Mouse (Mus musculus): ENCODE results near the gene Olfr161. TPM values are rescaled to one million over a fixed set of nuclear protein-coding genes. Genes with fewer than 3 reads are reported as not detected.
"Not testable (repeated sequence)": the region's sequence is repeated elsewhere in the genome, so short reads cannot be mapped to it uniquely, and the experiment has no call there.

Gene Olfr161
- total RNA-seq (2014; fragmentation: Nextera tagmentation): not detected in 2 replicates
- not detected in 2 replicates for total RNA-seq (2017)

- no peak for ATAC-seq (replicated peaks; ENCODE audit: low FRiP score, low TSS enrichment, poor library complexity, severe bottlenecking)
Measured at GRCm38 (mm10) chr16:3590691-3591090, at the start of gene Olfr161. Gene Olfr161, plus strand, starts transcription at chr16:3591042.

- ATAC-seq (replicated peaks; ENCODE audit: low FRiP score, low TSS enrichment, poor library complexity, severe bottlenecking): no peak
Measured at GRCm38 (mm10) chr16:3563553-3563952, 27.3 kb upstream of the Olfr161 start.

DNA sequence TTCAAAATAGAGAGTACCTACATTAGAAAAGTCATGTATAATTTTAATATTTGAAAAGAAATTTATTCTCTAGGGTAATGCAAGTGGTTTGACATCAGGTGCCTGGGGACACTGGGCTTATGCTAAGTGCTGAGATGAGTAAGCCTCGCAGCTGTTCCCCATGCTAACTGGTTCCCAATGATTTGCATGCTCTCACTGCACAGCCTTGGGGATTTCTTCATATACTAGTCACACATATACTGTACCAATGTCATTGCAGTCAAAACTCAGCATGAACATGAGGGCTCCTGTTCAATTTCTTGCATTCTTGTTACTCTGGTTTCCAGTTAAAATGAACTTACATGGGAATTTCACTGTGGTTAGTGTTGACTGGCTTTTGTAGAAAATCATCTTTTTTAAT is 13.2 kb upstream of the Olfr161 start:
- not testable (repeated sequence) for ATAC-seq (replicated peaks; ENCODE audit: low FRiP score, low TSS enrichment, poor library complexity, severe bottlenecking)

DNA sequence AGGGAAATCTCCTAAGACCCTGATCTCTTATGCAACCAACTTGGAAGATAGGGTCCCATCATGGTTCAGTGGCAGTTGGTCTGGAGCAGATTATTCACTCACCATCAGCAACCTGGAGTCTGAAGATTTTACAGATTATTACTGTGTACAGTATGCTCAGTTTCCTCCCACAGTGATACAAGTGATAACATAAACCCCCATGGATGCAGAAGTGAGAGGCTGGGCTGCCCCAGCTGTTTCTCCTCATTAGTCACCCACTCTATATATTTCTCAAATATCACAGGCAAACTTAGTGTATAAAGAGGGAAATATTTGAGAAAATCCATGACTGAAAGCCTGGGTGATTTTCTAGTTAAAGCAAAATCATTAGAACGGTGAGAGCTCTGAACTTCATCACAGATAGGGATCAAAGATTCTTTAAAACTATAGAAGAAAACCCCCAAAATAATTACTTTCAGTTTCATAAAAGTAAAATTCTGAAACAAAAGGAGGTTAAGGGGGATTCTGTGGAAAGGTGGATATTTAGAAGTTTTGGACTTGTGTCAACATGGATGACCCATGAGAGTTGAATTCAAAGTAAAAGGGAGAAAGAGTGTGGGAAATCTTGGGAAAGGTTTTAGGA is 12.5 kb upstream of the Olfr161 start:
- ATAC-seq (replicated peaks; ENCODE audit: low FRiP score, low TSS enrichment, poor library complexity, severe bottlenecking): not testable (repeated sequence)

- ATAC-seq (replicated peaks; ENCODE audit: low FRiP score, low TSS enrichment, poor library complexity, severe bottlenecking): not testable (repeated sequence)
Measured at GRCm38 (mm10) chr16:3631376-3631775, 40.5 kb downstream of the Olfr161 start.

DNA sequence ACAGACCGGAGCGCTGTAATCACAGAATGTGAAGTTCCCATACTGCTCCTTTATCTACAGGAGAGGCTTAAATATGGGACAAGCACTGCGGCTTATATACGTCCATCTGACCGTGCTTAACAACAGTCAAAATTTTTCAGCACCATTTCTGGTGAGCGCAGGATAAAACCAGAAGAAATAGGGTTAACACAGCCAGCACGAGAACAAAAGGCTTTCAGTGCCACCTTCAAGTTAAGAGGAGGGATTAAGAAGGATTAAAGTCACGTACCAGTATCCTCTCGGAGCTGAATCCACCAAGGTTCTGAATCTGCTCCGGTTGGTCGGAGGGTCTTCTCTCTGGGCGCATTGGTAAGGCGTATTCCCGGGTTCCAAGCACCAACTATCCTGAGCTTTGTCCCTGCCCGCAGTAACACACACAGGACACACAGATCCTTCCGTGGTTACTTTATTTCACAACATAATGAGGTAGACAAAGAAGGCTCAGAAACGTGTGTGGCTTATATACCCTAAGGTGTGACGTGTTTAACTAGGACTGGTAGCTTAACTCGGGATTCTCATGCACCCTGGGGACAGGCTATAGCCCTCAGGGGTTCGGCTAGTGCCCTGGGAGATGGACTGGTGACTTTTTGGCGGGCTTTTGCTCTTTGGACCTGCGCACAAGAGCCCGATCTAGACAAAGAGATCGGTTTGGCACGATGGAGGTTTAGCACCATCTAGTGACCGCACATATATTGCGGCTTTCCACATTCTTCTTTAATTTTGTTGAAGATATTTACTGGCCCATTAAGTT is 41.9 kb downstream of the Olfr161 start:
- not testable (repeated sequence) for ATAC-seq (replicated peaks; ENCODE audit: low FRiP score, low TSS enrichment, poor library complexity, severe bottlenecking)

Other genes starting within 250 kb of the Olfr161 start
- 0.59 TPM in 1 of 2 replicates, not detected in the other for gene Mefv, start 127.1 kb downstream of the Olfr161 start, total RNA-seq (2014; fragmentation: Nextera tagmentation)
- gene Mefv, start 127.1 kb downstream of the Olfr161 start, total RNA-seq (2017): not detected in 2 replicates
- 24.1 and 28.4 TPM in 2 replicates for gene Zfp263, start 153.1 kb downstream of the Olfr161 start, total RNA-seq (2014; fragmentation: Nextera tagmentation)
- 25.6 and 26.6 TPM in 2 replicates for gene Zfp263, start 153.1 kb downstream of the Olfr161 start, total RNA-seq (2017)
- gene Olfr15, start 239.8 kb downstream of the Olfr161 start, total RNA-seq (2014; fragmentation: Nextera tagmentation): not detected in 2 replicates
- gene Olfr15, start 239.8 kb downstream of the Olfr161 start, total RNA-seq (2017): not detected in 2 replicates

All from megakaryocyte-erythroid progenitor cell, adult 5-6 weeks (primary cell).